Mouse (Mus musculus): ENCODE measurements at regions not wholly inside any gene's neighbourhood (a gene's known extent, or its start where the extent isn't known, plus 50 kb on each side); places are given as distances from the start of the nearest gene placed in this dataset.

DNA sequence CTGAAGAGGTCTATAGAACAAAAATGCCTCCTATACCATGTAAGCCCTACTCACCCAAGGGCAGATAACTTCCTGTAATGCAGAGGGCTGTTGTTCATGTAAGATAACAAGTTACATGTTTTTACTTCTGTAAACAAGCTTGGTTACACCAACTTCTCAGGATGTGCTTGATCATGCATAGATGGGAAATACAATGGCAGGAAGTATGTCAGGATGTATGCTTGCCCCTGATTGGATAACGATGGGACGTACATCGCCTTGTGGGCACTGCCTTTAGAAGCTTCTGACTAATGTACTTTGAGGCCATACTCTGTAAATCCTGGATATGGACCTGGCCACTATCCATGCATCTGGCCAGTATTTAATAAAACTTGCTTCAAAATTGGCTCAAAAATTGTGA lies 69.2 kb upstream of the Pde3b start:
- no peaks in the 10 kb centered on the region for H3K27me3 ChIP-seq
- TF ChIP-seq CTCF (IDR thresholded peaks at IDR 0.05) = no peak
- POLR2A ChIA-PET = no interaction called here
- in situ Hi-C loops (cut with MboI; ENCODE audit: low pct_unique_long_range_greater_than_20kb) = no loop called here
- ATAC-seq (no peak), DNase-seq (ENCODE audit: low read depth, low spot score) (no peak)
- CTCF ChIA-PET = interaction anchor here (1.6 kb wide), 1 partner anchor 11 kb away, joined by 4 read pairs; no protein-coding TSS in a partner anchor

DNA sequence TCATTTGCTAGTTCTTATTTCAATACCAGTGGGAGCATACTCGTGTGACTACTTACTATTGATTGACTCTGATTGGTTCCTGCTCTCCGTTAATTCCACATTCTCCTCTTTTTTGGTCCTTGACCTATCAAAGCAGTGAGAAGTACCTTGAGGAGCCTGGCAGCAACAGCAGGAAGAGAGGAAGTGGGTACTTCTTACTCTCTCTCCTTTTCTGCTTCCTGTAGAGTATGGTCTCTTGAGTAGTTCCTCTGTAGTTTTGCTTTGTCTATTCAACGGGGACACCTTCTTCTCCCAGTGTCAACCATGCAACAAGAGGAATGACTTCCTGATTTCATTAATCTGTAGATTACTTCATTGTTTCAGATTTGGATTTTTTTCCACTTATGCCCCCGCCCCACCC lies 68.1 kb upstream of the Pde3b start:
- POLR2A ChIA-PET = no interaction called here
- ATAC-seq (no peak), DNase-seq (ENCODE audit: low read depth, low spot score) (no peak)
- in situ Hi-C loops (cut with MboI; ENCODE audit: low pct_unique_long_range_greater_than_20kb) = no loop called here
- TF ChIP-seq CTCF (IDR thresholded peaks at IDR 0.05) = no peak
- CTCF ChIA-PET = interaction anchor here (1.6 kb wide), 1 partner anchor 10 kb away, joined by 4 read pairs; no protein-coding TSS in a partner anchor
- H3K27me3 ChIP-seq = no peaks in the 10 kb centered on the region

DNA sequence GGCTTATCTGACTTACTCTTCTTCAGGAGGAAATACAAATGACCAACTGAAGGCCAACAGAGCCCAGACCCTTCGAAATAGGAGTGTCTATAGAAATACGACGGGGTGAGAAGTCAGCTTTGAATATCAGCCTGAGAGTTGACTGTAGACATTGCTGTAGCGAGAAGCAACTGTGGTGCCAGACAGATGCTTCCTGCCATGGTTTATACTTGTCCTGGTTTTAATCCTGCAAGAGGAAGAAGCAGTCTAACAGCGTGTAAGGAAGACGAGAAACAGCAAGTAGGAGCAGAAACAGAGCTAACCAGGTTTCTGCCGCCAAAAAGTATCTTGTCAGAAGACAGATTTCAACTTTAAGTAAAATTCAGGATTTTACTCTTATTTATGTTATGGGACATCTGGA lies 64.1 kb upstream of the Pde3b start:
- ChIA-PET CTCF (interaction anchor here (1.0 kb wide), 1 partner anchor 22 kb away, joined by 3 read pairs; no protein-coding TSS in a partner anchor), POLR2A (no interaction called here)
- no peaks in the 10 kb centered on the region for H3K27me3 ChIP-seq
- DNase-seq (ENCODE audit: low read depth, low spot score) = no peak
- no peak for ATAC-seq
- in situ Hi-C loops (cut with MboI; ENCODE audit: low pct_unique_long_range_greater_than_20kb) = no loop called here
- TF ChIP-seq CTCF (IDR thresholded peaks at IDR 0.05) = no peak

DNA sequence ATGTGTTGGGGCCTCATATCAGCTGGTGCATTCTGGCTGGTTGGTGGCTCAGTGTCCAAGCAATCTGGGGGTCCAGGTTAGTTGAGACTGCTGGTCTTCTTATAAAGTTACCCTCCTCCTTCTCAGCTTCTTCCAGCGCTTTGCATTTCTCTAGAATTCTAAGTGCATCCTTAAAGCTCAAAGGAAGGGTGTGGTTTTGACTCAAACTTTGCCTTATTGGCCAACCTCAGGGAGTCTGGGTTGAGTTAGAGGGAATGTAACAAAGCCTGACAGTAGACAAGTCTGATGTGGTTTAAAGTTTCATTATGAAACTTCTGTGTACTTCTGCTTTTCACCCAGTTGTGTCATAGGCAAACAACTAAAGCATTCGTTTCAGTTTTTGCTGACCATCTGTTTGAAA lies 58.7 kb upstream of the Pde3b start:
- POLR2A ChIA-PET = no interaction called here
- in situ Hi-C loops (cut with MboI; ENCODE audit: low pct_unique_long_range_greater_than_20kb) = no loop called here
- CTCF ChIA-PET = interaction anchor here (1.0 to 1.4 kb wide), 2 partner anchors 10 to 18 kb away, joined by 4 read pairs; no protein-coding TSS in a partner anchor
- TF ChIP-seq CTCF (IDR thresholded peaks at IDR 0.05) = no peak
- no peak for ATAC-seq
- no peak for DNase-seq (ENCODE audit: low read depth, low spot score)
- no peaks in the 10 kb centered on the region for H3K27me3 ChIP-seq

DNA sequence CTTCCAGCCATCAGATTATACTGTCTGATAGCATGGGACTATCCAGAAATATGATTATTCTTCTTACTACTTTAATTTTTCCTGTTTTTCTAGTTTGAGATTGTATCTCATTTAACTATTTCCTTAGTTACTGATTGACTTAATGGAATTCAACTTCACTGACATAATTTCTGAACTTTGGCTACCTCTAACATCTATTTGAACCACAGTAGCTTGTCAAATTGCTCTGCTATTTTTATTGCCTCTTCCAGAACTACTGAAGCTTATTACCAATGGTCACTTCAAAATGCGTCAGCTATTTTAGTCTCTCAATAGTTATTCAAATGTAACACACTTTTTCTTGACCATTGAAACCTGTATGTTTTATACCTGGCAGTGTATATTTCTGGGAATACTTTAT lies 52.9 kb upstream of the Pde3b start:
- POLR2A ChIA-PET = no interaction called here
- no peak for ATAC-seq

DNA sequence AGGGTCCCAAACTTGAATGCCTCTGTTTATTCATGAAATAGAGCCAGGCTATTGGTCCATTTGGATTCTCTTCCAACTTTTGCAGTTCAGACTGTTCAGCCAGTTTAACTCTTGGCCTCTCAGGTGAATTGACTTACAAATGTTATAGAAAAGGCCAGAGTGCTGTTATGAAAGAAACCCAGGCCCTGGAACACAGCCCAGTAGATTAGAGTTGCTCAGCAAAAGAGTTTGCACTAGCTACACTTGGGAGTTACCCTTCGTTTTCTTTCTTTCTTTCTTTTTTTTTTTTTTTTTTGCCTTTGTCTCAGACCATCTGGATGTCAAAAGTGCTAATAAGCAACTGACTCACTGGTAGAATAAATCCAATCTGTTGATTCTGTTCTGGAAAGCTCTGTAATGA lies 51.0 kb upstream of the Pde3b start:
- POLR2A ChIA-PET = interaction anchor here (1.1 kb wide), 1 partner anchor 50 kb away, joined by 3 read pairs; no protein-coding TSS in a partner anchor

More for the DNA sequence above, 52.9 kb upstream of the Pde3b start:
- CTCF ChIA-PET = no interaction called here
- DNase-seq (ENCODE audit: low read depth, low spot score) = peak; percentile 4
- in situ Hi-C loops (cut with MboI; ENCODE audit: low pct_unique_long_range_greater_than_20kb) = no loop called here
- no peaks in the 10 kb centered on the region for H3K27me3 ChIP-seq
- no peak for TF ChIP-seq CTCF (IDR thresholded peaks at IDR 0.05)

More for the DNA sequence above, 51.0 kb upstream of the Pde3b start:
- in situ Hi-C loops (cut with MboI; ENCODE audit: low pct_unique_long_range_greater_than_20kb) = no loop called here
- ATAC-seq = no peak
- CTCF ChIA-PET = no interaction called here
- no peak for TF ChIP-seq CTCF (IDR thresholded peaks at IDR 0.05)
- no peak for DNase-seq (ENCODE audit: low read depth, low spot score)
- no peaks in the 10 kb centered on the region for H3K27me3 ChIP-seq

Measured in Patski (cell line).